Mouse (Mus musculus) adrenal gland, postnatal 4 days (tissue): Measurements from ENCODE around the gene Sox6. TPM values are rescaled to one million over a fixed set of nuclear protein-coding genes. Genes with fewer than 3 reads are reported as not detected.

Experiments used
- DNase-seq, 2 experiments: peaks; one replicate each; pipeline ENCODE4 v3.0.0; 2021 to 2022; ENCODE audit warnings: low spot score in 2 of 2, mixed read lengths in 2 of 2
- total RNA-seq, 2 experiments: library from RNA; stranded (reverse); gene quantifications; 2 replicates each; pipeline ENCODE4 v1.2.3; 2021

Sox6 gene
- total RNA-seq, 2 experiments from 2014 or later, result 17.1 to 18.1 TPM

DNA sequence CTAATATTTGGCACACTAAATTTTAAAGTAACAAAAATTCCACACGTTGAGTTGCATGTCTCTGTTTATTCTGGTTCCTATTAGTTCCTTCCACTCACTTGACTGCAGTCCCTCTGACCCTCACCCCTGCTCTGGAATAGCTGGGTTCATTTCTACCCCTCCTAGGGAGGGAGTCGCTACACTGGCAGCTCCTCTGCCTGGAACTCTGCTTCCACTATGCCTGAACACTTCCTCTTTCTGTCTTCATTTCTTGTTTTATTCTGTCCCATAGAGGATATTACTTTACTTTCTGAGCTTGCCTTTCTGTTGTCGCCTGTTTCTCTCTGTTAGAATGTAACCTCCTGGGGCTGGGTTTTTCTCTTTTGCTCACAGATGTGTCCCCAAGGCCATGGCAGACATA is 203.6 kb downstream of the Sox6 start:
- DNase-seq, result no peak

DNA sequence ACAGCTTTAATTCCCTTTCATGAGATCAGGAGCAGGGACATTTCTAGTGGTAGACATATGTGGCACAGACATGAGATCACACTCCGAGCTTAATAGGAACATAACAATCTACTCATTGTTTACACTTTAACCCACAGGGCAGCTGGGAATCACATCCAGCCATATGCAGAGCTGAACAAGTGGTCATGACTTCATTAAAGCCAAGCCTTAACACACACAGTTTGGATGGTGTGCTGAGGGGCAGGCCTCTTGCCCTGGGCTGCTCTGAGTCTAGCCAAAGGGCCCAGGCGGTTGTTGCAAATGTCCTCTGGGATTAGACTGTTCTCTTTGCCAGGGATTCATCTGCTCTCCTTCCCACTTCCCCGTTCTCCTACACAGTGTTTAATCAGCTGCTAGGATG is 204.9 kb downstream of the Sox6 start:
- no peak for DNase-seq

DNA sequence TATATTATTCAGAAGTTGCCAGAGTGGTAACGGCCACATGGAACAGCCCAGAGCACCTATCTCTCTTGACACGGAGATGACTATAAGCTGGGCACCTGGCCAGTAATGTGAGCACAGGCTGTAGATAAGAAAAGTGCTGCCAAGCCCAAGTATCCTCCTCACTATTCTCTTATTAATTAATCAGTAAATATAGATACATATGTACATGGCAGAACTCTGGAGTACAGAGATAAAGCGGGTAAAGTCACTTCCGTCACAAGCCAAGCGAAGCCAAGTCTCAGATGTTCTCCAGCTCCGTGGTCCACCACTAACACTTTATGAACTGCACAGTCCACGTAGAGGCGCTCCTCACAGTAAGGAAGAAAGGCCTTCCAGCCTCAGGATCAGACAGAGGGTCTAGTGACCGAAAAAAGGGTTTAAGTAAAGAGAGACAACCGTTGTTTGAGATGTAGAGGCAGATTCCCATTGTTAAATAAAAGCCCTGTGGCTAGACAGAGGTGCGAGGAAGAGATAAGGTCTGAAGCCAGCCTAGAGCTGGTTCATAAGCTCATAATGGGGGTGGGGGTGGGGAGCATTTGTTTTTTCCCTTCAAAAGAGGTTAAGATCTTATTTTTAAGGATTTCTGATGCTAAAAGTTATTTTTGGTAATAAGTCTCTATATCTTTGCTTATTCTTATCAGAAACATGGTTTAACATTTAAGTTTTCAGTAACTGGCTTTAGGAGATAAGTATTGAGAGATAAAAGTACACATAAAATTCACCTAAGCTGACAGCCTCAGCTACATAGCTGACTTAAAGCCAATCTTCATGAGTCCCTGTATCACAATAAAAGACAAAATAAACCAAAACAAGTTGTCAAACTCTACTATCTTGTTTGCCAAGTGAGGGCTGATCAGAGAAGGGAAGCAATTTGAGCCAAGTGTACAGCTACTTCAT is 207.4 kb downstream of the Sox6 start:
- DNase-seq, result no peak

DNA sequence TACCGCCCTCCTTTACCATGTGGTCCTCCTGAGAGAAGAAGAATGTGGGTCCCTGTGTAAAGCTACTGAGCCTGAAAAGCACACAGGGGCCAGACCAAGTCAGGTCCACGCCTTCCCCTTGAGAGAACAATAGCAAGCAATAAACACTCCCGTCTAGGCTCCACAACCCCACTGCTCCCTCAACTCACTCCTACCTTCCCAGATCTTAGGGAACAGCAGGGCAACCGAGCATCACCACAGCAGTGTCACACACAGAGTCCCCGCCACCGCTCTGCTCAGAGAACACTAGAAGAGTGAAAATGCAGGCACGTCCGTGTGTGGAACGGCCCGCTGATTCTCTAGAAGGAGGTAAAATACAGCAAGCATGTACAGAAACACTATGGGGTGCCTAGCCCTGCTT is 208.2 kb downstream of the Sox6 start:
- DNase-seq, result no peak

DNA sequence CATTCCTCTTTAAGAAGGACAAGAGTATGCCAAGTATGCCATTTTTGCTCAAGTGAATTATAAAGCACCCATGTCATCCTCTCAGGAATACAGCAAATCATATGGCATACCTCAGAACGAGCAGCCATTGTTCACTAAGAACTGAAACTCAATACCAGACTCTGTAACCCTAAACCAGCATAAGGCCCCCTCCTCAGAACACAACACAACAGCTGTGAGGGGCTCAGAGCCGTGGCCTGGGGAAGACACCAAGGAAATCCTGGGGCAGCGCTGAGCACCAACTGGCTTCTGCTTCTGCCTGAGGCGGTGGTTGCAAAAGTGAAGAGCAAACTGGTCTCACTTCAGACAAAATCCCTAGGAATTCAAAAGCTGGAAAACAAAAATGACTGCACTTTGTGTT is 208.8 kb downstream of the Sox6 start:
- no peak for DNase-seq

DNA sequence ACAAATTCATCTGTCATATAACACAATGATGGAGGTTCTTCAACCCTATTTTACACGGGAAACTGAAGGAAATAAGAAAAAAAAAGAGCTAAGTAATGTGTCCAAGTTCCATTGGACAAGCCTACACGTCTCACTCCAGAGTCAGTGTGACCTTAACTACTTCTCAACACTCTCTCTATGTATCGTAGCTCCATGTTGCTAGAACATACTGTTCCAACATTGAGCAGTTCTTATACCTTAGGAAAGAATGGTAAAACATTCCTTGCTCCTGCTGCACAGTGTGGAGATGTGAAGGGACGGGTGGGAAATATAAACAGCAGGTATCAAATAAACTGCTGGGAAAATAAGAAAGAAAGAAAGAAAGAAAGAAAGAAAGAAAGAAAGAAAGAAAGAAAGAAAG is 209.3 kb downstream of the Sox6 start:
- DNase-seq, result no peak

DNA sequence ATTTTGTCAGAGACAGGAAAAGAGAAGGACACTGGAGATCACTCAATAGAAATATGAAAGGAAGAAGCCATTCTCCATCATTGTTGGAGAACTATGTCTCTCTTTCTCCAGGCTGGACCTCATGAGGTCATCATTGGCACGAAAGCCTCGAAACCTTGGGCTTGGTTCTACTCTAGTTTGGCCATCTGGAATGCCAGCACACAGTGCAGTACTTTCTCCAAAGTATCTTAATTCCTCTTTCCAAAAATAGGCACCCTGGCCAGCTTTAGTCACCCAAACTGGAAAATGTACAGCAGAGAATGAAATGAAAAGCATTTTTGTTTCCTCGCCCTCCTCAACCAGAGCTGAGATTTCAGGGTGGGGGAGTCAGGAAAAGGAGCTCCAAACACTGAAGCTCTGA is 213.3 kb downstream of the Sox6 start:
- DNase-seq, result no peak

DNA sequence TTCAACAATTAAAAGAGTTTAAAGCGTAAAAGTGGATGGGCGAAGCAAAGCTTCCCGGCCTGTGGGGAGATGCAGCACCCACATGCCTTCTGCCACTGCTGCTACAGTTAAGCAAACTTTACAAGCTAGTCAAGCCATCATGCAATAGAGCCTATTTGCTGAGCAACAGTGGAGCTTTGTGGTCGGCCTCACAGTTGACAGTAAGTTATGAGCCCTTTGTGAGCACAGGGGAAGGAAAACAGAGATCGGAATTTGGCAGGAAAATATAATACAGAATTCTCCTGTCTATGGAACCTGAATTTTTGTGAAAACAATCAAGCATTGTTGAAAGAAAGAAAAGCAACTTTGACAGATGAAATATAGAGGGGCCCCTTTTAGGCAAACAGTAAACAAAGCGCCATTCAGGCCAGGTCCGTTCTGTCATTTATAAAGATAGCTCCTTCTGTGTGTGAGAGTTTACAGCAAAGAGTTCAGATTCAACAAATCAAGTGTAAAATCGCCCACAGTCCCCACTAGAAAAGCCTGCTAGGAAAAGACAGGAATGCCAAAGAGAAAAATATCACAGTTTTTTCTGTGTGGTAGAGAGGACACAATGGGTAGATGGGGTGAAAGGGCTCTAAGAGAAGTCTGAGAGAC is 213.9 kb downstream of the Sox6 start:
- no peak for DNase-seq

DNA sequence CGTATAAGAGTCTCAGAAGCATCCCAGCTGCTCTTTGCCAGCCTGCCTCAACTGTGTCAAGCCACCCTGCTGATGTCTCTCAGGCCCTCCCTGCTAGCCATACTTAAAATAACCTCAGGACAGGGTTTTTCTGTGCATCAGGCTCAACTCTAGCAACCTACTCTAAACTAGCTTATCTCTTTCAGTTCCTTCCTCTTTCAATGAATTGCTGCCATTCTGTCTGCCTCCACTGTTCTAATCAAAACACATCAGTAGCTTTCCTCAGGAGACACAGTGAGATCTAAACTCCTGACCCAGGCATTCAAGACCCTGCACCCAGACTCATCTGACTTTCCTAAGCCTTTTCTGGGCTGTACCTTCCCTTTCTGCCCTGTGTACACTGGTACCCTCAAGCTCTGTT is 219.5 kb downstream of the Sox6 start:
- DNase-seq, result no peak

DNA sequence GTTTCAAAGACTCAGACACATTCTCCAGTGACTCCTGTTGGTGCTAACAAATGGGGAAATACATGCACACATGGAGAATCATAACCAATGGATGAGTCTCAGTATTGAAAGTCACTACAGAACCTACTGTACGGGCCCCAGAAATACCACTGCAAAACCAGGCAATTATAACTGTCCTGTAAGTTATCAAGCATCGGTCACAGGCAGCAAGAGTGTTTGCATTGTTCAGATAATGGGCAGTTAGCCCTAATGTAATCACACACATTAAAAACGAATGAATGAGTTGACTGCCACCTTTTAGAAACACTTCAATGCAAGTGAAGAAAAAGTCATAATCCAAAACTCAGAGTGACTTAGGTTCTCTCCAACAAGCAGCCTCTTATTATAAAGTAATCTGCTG is 235.3 kb downstream of the Sox6 start:
- DNase-seq, result no peak

DNA sequence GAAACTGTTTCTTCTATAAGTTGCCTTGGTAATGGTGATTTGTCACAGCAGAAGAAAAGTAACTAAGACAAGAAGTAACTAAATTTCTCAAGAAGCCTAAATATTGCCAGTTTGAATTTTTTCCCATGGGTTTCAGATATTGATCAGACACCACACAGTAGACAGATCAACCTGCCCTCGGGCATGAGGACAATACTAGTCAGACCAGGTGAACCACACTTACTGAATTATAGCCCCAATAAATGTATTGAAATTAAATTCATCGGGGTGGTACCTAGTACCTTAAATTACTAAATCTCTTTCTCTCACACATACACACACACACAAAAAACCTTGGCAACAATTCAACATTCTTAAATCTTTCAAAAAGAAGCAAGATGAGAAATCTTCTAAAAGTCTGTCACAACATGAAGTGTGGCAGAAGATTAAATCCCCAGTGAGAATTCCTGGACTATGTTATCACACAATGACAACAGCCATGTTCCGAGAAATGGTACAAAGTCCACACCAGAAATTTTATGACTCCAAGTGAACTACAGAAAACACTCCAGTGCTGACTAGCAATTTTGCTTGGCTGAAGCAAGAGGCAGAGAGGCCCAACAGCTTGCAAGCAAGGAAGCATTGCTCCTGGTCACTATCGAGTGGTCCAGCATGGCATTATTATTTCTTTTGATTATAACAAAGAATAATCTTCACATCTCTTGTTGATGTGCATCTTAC is 244.3 kb downstream of the Sox6 start:
- no peak for DNase-seq

DNA sequence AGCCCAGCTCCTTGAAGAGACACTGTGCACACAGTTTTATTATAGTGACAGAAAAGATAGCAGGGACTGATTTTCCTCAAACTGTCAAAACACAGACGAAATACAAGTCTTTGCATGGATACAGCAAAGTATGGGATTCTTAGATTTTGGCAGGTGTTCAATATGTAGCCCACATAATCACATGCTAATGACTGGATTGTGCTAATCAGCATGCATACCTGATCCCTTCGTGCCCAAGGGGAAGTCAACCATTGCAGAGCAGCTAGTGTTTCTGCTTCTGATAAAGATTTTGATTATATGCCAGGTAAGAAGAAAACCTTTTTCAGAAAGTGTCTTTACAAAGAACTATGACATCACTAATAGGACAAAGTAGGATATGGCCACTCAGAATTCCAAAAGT is 245.8 kb downstream of the Sox6 start:
- DNase-seq, result no peak

DNA sequence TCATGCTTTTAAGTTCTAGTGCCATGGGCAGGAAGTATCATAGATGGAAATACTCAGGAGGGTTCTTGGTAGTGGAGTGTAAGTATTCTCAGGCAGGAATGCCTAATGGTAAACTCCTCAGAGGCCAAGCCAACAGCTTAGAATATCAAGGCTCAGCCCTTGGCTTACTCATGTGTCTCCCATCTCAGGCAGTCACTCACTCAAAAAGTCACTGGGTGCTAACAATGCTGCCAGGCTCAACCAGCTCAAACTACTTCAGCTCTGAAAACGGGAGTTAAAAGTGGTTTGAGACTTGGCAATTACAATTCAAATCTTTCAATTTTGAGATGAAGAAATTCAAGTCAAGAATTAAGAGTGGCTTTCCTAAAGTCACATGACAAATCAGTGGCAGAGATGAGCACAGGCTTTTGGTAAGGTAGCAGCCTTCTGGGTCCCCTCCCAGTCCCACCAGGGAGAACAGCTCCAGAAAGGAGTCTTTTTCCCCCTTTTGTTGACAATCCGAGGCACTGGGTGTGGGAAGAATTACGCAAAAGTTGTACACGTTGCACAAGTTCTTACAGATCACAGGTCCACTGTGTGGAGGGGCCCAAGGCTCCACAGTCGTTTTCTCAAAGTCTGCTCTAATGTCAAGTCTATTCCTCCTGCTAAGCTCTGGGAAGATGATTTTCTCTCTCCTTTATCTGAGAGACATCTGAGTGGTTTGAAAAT is 249.3 kb downstream of the Sox6 start:
- no peak for DNase-seq

DNA sequence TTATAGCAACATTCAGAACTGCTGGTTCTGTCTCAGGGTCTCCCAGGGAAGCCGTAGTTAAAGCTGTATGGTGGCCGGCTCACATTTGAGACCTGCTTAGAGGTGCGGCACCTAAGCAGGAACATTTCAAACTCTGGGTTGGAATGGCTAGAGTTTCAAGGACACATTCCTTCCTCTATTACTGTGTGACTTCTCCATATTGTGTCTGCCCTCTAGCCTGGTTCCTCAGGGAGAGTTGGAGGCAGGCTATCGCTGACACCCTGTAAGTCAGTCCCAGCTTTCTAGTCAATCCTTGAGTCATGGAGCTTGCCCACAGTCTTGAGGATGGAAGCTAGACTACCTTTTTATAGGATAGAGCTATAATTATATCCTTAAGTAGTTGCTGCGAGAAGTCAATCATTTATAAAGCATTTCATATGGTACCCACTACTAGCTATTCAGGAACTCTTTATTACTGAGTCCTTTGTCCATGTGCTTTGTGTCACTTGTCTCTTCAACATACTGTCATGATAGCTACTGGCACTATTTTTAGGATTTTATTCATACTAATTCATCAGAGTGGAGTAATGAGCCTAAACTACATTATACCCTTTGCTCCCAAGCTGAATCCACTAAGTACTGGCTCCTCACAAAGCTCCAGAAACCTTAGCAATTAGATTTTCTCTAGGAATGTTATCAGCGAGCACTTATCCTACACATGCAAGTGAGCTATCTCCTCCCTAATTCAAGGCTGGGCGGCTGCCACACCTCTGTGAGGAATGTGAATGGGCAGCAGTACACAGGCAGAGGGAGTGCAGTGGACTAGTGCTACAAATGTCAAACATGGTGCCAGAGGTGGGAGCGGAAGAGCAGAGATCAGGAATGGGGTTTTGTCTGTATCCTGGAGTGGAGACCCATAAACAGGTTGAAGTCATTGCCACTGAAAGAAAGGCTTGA is 254.3 kb downstream of the Sox6 start:
- DNase-seq, result no peak

DNA sequence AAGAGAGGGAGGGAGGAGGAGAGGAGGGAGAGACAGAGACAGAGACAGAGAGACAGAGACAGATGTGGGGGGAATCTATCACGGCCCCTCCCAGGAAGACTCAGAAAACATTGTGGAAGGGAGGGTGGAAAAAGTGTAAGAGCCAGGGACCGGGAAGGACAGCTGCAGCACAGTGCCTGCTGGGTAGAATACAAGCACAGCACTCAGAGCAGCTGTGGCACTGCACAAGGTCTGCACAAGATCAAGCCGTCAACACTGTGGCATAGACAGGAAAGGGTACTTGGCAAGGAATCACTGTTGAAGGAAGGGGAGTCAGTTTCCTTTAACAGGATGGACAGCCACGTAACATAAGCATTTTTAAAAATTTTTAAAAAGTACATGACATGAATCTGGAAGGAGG is 258.4 kb downstream of the Sox6 start:
- no peak for DNase-seq

DNA sequence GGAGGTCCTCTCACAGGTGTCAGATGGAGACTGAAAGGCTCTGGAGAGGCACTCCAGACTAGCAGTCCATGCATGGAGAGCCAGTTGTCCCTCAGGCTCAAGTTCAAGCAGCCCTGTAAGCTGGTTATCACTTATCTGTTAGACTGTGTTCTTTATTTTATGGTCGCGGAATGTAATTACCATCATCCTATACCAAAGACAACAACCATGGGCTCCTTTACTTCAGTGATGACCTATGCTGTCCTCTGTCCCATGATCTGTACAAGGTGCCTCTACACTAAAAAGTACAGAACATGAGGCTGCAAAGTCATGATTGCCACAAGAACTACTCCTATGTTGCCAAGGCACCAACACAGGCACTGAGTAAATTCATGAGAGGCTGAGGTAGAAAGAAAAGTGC is 259.1 kb downstream of the Sox6 start:
- no peak for DNase-seq

DNA sequence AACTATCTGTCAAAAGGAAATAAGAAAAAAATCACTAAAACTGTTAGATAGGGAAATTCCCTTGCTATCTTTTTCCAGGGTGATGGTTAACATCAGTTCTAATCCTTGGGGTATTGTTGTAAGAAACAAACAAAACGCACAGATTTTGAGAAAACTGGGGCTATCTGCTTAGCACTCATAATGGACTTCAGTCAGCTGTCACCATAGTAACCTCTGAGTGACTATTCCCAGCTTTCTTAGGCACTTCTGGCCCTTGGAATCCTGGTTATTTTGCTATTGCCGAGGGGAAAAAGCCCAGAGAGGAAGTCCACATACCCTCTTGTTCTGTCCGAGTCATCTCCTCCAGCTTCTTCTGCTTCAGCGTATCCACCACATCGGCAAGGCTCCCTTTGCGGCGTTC is 261.9 kb downstream of the Sox6 start:
- no peak for DNase-seq

DNA sequence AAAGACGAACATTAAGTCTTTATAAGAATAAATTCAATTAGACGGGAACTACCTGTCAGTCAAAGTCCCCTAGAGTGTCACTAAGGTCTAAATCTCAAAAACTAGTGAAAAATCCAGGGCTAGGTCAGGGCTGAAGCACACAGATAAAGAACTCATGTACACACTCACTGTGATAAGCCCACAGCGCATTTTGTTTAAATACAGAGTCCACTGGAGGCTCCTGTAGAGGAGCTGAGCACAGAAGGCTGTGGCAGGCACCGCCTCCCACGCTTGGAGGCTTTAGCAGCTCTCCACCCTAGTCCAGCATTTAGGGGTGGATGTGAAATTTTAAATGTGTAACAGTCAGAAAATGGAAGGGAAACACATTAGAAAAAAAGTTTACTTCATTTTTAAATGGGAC is 262.3 kb downstream of the Sox6 start:
- DNase-seq, result no peak

DNA sequence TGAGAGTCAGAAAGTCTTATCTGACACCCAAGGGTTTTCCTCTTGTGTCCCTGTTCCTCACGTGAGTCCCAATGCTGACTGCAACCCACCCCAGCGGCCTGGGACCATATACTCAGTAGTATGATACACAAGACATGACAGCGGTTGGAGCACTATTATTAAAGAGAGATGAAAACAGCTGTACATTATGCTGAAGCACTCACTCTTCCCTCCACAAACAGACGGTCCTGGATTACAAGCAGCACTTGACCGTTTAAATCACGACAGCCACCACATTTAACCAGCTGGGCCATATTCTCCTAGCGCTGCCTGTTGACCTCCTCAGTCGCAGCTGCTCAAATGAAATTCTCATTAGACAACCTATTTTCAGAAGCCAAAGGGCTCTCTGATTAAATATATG is 272.3 kb downstream of the Sox6 start:
- DNase-seq, result no peak

DNA sequence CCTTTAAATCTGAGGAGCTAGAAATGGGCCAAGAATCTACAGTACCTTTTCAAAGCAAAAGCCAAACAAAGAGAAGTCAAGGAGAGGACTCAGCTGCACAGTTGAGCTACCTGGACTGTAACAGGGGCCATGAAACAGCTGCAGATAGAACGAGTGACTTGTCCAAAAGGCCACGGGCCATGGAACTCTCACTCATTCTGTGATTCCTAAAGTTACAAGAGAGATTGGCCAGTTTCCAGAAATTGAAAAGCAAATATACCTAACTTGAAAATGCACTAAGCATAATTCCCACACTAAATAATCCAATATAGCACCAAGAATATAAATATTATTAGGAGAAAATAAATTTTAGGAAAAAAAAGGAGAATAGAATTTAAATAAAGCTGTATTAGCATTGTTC is 274.7 kb downstream of the Sox6 start:
- no peak for DNase-seq
